Comparison of ENCODE assay signal across 13 mouse cellular contexts in genomic region chr17:25866172-25866571, GRCm38 (mm10). TPM values are rescaled to one million over a fixed set of nuclear protein-coding genes. Genes with fewer than 3 reads are reported as not detected.
DNase-seq lines count a peak whose midpoint lies in the region; ATAC-seq lines count a peak whose summit lies in the region.
"Had no signal": no experiment of that assay in that cellular context is flagged by ENCODE, and none has a peak within 500 bp of the region (broad histone marks: within the 10 kb centered on the region; RNA-seq: fewer than 3 reads in every experiment).

No protein-coding gene starts in this region.

- intact Hi-C loops in heart, postnatal 14 days (cut with DNase I), result loop anchor here (2.0 to 5.0 kb wide), 2 partner anchors 21 to 94 kb away; partner anchors contain the start of genes Narfl and Rhot2

- H3K4me3 ChIP-seq in heart, embryonic 12.5 days, result no peak overlapping the region
- peak overlapping the region; percentile 3 for H3K4me3 ChIP-seq in megakaryocyte, embryonic 14.5 days (replicated peaks)
- H3K4me3 ChIP-seq in stomach, embryonic 16.5 days (replicated peaks; ENCODE audit: low read length), result no peak overlapping the region
- H3K4me3 ChIP-seq: hindbrain, embryonic 15.5 days had no signal

- DNase-seq in heart, postnatal 14 days, result no peak
- peak; percentile 52 for DNase-seq in kidney, postnatal 14 days
- no peak for DNase-seq in urinary bladder, adult 18-20 months (ENCODE audit: low spot score in 2 of 2)
- DNase-seq: forebrain, postnatal 0 days; gastrocnemius, postnatal 25 days; thymus, postnatal 4 days had no signal

- no peak for ATAC-seq in heart, embryonic 12.5 days (ENCODE audit: insufficient number of reproducible peaks, low FRiP score)
- ATAC-seq in megakaryocyte, adult 5-6 weeks (ENCODE audit: poor library complexity, severe bottlenecking), result no peak
- ATAC-seq in stomach, embryonic 16.5 days (ENCODE audit: insufficient read depth, low FRiP score), result no peak
- ATAC-seq: forebrain, postnatal 0 days had no signal

- no peaks in the 10 kb centered on the region for H3K9me3 ChIP-seq in heart, embryonic 12.5 days (replicated peaks)
- no peaks in the 10 kb centered on the region for H3K9me3 ChIP-seq in megakaryocyte, embryonic 14.5 days
- no peaks in the 10 kb centered on the region for H3K9me3 ChIP-seq in stomach, embryonic 16.5 days (replicated peaks; ENCODE audit: control insufficient read depth, low read length)
- H3K9me3 ChIP-seq: hindbrain, embryonic 15.5 days had no signal

- H3K27ac ChIP-seq in heart, embryonic 12.5 days (ENCODE audit: poor library complexity, severe bottlenecking), result no peak overlapping the region
- H3K27ac ChIP-seq in stomach, embryonic 16.5 days (ENCODE audit: low read length), result peak overlapping the region; percentile 39; the same call in 1 of the 2 replicates
- H3K27ac ChIP-seq: hindbrain, embryonic 15.5 days; liver, embryonic 14.5 days; macrophage had no signal

- peak overlapping the region; percentile 89 for H3K4me2 ChIP-seq in heart, embryonic 12.5 days
- no peak overlapping the region for H3K4me2 ChIP-seq in stomach, embryonic 16.5 days (ENCODE audit: low read depth, low read length)
- H3K4me2 ChIP-seq: hindbrain, embryonic 15.5 days had no signal

- WGBS in heart, embryonic 12.5 days, result 92% methylated on average over 3 of the region's 3 CpGs
- 86% methylated on average over 3 of the region's 3 CpGs for WGBS in stomach, embryonic 16.5 days

- H3K27me3 ChIP-seq in heart, embryonic 12.5 days (replicated peaks), result no peaks in the 10 kb centered on the region
- no peaks in the 10 kb centered on the region for H3K27me3 ChIP-seq in megakaryocyte, embryonic 14.5 days (replicated peaks)
- no peaks in the 10 kb centered on the region for H3K27me3 ChIP-seq in stomach, embryonic 16.5 days (ENCODE audit: control insufficient read depth, insufficient read depth, low read length)
- H3K27me3 ChIP-seq: hindbrain, embryonic 15.5 days had no signal

- 0 out of 2 replicates have a peak overlapping the region, but pooled peaks have one; percentile 35 for H3K9ac ChIP-seq in heart, embryonic 12.5 days
- H3K9ac ChIP-seq in stomach, embryonic 16.5 days (ENCODE audit: low read length), result no peak overlapping the region
- H3K9ac ChIP-seq: forebrain, postnatal 0 days; hindbrain, embryonic 15.5 days; liver, embryonic 14.5 days had no signal

- H3K4me1 ChIP-seq in heart, embryonic 12.5 days (replicated peaks), result peaks cover 41% of the 10 kb centered on the region
- peaks cover 70% of the 10 kb centered on the region for H3K4me1 ChIP-seq in megakaryocyte, embryonic 14.5 days
- H3K4me1 ChIP-seq in stomach, embryonic 16.5 days (ENCODE audit: control insufficient read depth, insufficient read depth, low read length), result peaks cover 13% of the 10 kb centered on the region; the same call in 1 of the 2 replicates

- peaks cover 29% of the 10 kb centered on the region for H3K36me3 ChIP-seq in heart, embryonic 12.5 days
- peaks cover 24% of the 10 kb centered on the region for H3K36me3 ChIP-seq in megakaryocyte, embryonic 14.5 days (replicated peaks; ENCODE audit: low read length)
- H3K36me3 ChIP-seq in stomach, embryonic 16.5 days (ENCODE audit: control insufficient read depth, insufficient read depth, low read length), result 0 out of 2 replicates have a peak, but pooled peaks cover 3% of the 10 kb centered on the region
- H3K36me3 ChIP-seq: hindbrain, embryonic 15.5 days had no signal

RNA-seq across cellular contexts. Expression of gene Mcrip2, which starts 2.4 kb away (rescaled TPM):
- polyA plus RNA-seq in heart, embryonic 12.5 days (2016; fragmentation: Nextera tagmentation; extraction: Ambion mirVana), result 160 and 161 TPM in 2 replicates
- 100 to 1,000 TPM; 226 to 230 TPM for total RNA-seq in heart, postnatal 14 days (2021)
- 77.6 and 205 TPM in 2 replicates for polyA plus RNA-seq in megakaryocyte, embryonic 14.5 days (2012; ENCODE audit: insufficient read depth, low replicate concordance)
- total RNA-seq in megakaryocyte, adult 5-6 weeks (2015), result 1.8 and 3.5 TPM in 2 replicates
- total RNA-seq in megakaryocyte, adult 5-6 weeks (2017), result 3.1 and 4.1 TPM in 2 replicates
- polyA plus RNA-seq in stomach, embryonic 16.5 days (2015; fragmentation: Nextera tagmentation; extraction: Ambion mirVana), result 41.5 and 49.4 TPM in 2 replicates

RNA-seq across cellular contexts. Expression of gene Wdr90, which starts 4.9 kb away (rescaled TPM):
- 18.4 and 20.1 TPM in 2 replicates for polyA plus RNA-seq in heart, embryonic 12.5 days (2016; fragmentation: Nextera tagmentation; extraction: Ambion mirVana)
- 1 to 10 TPM; 5.2 to 5.7 TPM for total RNA-seq in heart, postnatal 14 days (2021)
- polyA plus RNA-seq in megakaryocyte, embryonic 14.5 days (2012; ENCODE audit: insufficient read depth, low replicate concordance), result 6.0 and 10.1 TPM in 2 replicates
- 17.3 and 19.3 TPM in 2 replicates for total RNA-seq in megakaryocyte, adult 5-6 weeks (2015)
- total RNA-seq in megakaryocyte, adult 5-6 weeks (2017), result 7.8 and 9.5 TPM in 2 replicates
- polyA plus RNA-seq in stomach, embryonic 16.5 days (2015; fragmentation: Nextera tagmentation; extraction: Ambion mirVana), result 20.9 and 22.1 TPM in 2 replicates

RNA-seq across cellular contexts. Expression of gene Mettl26, which starts 8.7 kb away (rescaled TPM):
- 31.3 and 36.1 TPM in 2 replicates for polyA plus RNA-seq in heart, embryonic 12.5 days (2016; fragmentation: Nextera tagmentation; extraction: Ambion mirVana)
- 10 to 100 TPM; 11.3 to 13.2 TPM for total RNA-seq in heart, postnatal 14 days (2021)
- 22.6 and 23.9 TPM in 2 replicates for polyA plus RNA-seq in megakaryocyte, embryonic 14.5 days (2012; ENCODE audit: insufficient read depth, low replicate concordance)
- total RNA-seq in megakaryocyte, adult 5-6 weeks (2015), result 18.9 and 20.3 TPM in 2 replicates
- 3.7 and 6.0 TPM in 2 replicates for total RNA-seq in megakaryocyte, adult 5-6 weeks (2017)
- 57.1 and 63.8 TPM in 2 replicates for polyA plus RNA-seq in stomach, embryonic 16.5 days (2015; fragmentation: Nextera tagmentation; extraction: Ambion mirVana)

RNA-seq across cellular contexts. Expression of gene Wfikkn1, which starts 14.5 kb away (rescaled TPM):
- polyA plus RNA-seq in heart, embryonic 12.5 days (2016; fragmentation: Nextera tagmentation; extraction: Ambion mirVana), result 0.19 and 0.40 TPM in 2 replicates
- under 1 TPM; 0.91 to 1.00 TPM for total RNA-seq in heart, postnatal 14 days (2021)
- polyA plus RNA-seq in megakaryocyte, embryonic 14.5 days (2012; ENCODE audit: insufficient read depth, low replicate concordance), result 1.9 and 3.1 TPM in 2 replicates
- 1.0 and 1.6 TPM in 2 replicates for total RNA-seq in megakaryocyte, adult 5-6 weeks (2015)
- 0.04 and 0.15 TPM in 2 replicates for total RNA-seq in megakaryocyte, adult 5-6 weeks (2017)
- polyA plus RNA-seq in stomach, embryonic 16.5 days (2015; fragmentation: Nextera tagmentation; extraction: Ambion mirVana), result 0.42 and 0.56 TPM in 2 replicates

RNA-seq across cellular contexts. Expression of gene Rhot2, which starts 21.5 kb away (rescaled TPM):
- 24.0 and 24.9 TPM in 2 replicates for polyA plus RNA-seq in heart, embryonic 12.5 days (2016; fragmentation: Nextera tagmentation; extraction: Ambion mirVana)
- total RNA-seq in heart, postnatal 14 days (2021), result 100 to 1,000 TPM; 103 to 105 TPM
- polyA plus RNA-seq in megakaryocyte, embryonic 14.5 days (2012; ENCODE audit: insufficient read depth, low replicate concordance), result 59.4 and 75.2 TPM in 2 replicates
- total RNA-seq in megakaryocyte, adult 5-6 weeks (2015), result 14.0 and 15.6 TPM in 2 replicates
- total RNA-seq in megakaryocyte, adult 5-6 weeks (2017), result 13.9 and 30.4 TPM in 2 replicates
- polyA plus RNA-seq in stomach, embryonic 16.5 days (2015; fragmentation: Nextera tagmentation; extraction: Ambion mirVana), result 22.4 and 23.5 TPM in 2 replicates
